Mouse (Mus musculus) heart, adult 18-20 months (tissue): ENCODE results near the gene Rab30. TPM values are rescaled to one million over a fixed set of nuclear protein-coding genes. Genes with fewer than 3 reads are reported as not detected.
"Not testable (repeated sequence)": the region's sequence is repeated elsewhere in the genome, so short reads cannot be mapped to it uniquely, and the experiment has no call there.

Source experiments
- DNase-seq, 2 experiments: peaks; one replicate each; pipeline ENCODE4 v3.0.0; 2021 to 2022; ENCODE audit warnings: mixed read lengths in 1 of 2
- long read RNA-seq, 2 experiments: library from polyadenylated mRNA; stranded (forward); transcript quantifications; one replicate each; pipeline ENCODE4 v2.0.0; 2021
- total RNA-seq, 2 experiments: library from RNA; stranded (reverse); gene quantifications; 2 replicates each; pipeline ENCODE4 v1.2.3; 2021

Gene Rab30
- total RNA-seq = 10 to 100 TPM; 22.0 to 23.3 TPM
- long read RNA-seq, experiment 1, full-length matches to known transcripts = 11 of 17 reads
- long read RNA-seq, experiment 1, partial matches to known transcripts = 0 of 17 reads
- long read RNA-seq, experiment 1, other reads (novel, unspliced or antisense) = 6 of 17 reads
- long read RNA-seq, experiment 2, full-length matches to known transcripts = 2 of 7 reads
- long read RNA-seq, experiment 2, partial matches to known transcripts = 5 of 7 reads
- long read RNA-seq, experiment 2, other reads (novel, unspliced or antisense) = 0 of 7 reads

DNA sequence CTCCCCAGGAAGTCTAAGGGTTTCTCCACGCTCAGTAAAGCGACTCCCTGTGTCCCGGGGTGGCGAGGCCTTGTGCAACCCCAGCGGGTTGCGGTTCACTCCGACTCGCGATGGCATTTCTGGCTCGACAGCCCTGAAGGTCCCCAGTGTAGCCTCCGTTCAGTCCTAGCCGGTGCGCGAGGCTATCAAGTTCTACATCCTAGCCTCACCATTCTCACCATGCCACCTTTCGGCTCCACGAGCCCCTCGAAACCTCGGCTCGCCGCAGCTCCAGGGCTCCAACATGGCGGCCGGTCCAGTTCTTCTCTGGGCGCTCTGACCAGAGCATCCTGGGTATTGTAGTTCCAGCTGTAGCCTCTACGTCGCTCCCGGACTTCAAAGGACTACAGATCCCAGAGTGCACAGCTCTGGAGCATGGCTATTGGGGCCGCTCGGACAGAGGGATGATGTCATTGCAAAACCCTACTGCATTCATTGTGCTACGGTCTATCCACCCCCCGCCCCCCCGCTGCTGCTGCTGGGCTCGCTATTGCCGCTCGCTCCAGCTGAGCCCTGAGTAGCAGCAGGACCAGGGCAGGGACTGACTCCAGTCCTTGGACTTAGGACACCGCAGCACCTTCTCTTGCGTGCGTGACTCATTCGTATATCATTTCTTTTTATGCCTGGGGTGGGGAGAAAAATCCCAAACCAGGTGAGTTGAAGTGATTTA lies at the start of gene Rab30:
Gene Rab30, plus strand, starts transcription at position 452 of the 709 bp plus-strand sequence.
- peak; percentile 92 to 99 for DNase-seq

DNA sequence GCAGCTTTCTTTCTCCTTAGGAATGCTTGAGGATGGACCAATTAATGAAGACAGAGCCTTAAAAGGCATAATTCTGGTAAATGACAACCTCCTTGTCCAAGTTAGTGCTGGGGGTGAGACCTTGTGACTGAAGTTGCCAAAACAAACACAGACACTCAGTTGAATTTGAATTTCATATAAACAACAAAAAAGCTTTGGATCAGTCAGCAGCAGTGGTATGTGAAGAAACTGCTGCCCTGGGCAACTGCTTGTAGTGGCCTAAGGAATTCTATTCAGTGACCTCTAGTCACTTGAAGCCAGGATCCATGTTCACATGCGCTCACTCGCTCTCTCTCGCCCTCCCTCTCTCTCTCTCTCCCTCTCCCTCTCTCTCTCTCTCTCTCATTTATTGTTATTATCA lies 45.0 kb upstream of the Rab30 start:
- no peak for DNase-seq

DNA sequence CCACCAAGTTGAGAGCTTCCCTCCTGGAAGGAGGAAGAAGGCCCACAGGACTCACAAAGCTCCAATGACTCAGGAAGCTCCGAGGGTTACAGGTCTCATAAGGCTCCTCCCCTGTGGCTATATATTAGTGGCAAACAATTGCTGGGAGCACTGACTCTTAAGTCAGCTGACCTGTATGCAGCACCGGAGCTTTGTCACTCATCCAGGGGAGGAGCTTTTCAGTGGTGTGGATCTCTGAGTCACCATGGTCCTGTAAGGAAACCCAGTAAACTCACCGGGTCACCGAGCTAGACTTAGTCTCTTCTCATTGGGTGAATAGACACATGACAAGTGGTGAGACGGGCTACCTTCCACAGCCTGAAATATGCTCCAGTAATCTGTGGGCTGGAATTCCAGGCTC lies 42.6 kb upstream of the Rab30 start:
- DNase-seq = no peak

DNA sequence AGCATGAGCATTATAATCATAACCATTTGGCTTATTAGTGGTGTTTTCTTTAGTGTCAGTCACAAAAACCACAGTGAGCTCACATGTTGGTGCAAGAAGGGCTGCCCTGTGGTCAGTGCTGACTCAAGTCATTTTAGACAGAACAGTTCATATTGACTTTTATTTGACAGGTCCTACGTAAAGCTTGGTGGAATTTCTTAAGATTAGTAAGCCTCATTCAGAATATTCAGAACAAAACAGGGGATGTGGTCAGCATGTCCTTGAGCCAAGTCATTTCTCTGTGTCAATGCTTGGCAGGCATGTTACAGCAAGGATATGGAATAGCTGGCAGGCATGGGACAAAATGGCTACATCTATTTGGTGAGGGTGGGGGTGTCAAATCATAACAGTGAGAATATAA lies 37.7 kb upstream of the Rab30 start:
- DNase-seq = no peak

DNA sequence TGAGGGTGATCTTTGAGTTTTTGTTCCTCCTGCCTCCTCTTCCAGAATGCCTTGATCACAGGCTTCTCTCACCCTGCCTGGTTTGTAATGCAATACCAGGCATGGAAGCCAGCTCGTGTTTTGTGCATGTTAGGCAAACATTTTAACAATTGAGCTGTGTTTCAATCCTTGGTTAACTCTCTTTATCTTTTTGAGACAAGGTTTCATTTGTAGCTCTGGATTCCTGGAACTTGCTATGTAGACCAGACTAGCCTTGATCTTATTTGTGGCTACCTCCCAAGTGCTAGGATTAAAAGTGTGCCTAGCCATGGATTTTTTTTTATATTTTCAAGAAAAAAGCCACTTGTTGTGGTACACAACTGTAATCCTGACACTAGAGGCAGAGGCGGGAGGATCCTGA lies 35.9 kb upstream of the Rab30 start:
- no peak for DNase-seq

DNA sequence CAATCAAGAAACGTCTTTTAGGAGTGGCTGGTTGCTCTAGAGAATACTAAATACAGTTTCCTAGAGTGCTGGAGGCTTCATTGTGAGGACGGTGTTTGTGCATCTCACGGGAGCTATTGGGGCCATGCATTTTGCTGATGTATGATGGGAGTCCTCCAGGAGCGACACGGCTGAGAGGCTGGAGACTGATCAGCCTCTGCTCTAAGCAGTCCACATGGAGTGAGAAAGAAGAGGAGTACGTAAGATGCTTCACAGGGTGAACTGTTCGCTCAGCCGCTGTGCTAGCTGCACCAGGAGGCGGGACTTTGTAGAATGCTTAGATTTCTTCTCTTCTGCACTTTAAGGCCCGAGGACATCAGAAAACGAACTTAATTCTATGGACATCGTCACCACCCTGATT lies 34.7 kb upstream of the Rab30 start:
- DNase-seq = peak in 1 of 2 experiments; percentile 7

DNA sequence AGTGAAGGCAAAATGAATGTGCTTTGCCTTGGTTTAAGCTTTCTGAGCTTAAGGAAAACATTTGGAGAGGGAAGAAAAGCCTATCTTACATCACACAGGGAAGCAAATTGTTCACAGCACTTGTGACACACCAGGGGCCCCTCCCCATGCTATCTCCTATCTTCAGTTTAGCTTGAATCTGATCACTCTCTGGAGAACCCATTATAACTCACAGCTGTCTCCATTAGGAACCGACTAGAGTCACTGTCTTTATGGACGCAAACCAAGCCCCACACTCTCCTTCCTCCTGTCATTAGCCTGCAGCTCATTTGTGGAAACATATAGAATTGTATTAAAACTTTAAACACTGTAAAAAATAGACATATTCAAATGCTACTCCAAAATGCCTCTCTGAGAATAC lies 31.8 kb upstream of the Rab30 start:
- DNase-seq = no peak

DNA sequence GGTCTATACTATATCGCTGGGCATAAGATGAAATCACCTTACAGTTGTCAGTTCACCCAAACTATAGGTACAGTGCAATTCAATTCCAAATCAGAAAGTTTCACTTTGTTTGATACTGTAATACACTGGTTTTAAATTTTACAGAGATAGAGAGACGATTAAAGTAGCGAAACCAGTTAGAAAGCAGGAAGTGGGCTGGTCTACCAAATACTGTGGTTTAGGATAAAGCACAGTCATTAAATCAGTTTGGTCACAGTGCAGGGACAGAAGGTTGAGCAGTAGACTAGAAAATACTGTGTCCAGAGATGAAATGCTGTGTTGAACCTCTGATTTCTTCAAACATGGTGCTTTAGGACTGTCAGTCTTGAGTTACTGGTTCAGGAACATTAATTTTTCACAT lies 29.8 kb upstream of the Rab30 start:
- DNase-seq = no peak

DNA sequence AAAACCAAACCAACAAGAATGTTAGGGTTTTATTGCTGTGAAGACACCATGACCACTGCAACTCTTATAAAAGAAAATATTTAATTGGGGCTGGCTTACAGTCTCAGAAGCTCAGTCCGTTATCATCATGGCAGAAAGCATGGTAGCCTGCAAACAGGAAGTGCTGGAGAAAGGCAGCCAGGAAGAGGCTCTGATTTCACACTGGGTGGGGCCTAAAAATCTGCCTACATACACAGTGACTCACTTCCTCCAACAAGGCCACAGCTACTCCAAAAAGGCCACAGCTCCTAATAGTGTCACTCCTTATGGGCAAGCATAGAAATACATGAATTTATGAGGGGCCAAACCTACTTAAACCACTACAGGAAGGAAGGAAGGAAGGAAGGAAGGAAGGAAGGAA lies 26.3 kb upstream of the Rab30 start:
- DNase-seq = no peak

DNA sequence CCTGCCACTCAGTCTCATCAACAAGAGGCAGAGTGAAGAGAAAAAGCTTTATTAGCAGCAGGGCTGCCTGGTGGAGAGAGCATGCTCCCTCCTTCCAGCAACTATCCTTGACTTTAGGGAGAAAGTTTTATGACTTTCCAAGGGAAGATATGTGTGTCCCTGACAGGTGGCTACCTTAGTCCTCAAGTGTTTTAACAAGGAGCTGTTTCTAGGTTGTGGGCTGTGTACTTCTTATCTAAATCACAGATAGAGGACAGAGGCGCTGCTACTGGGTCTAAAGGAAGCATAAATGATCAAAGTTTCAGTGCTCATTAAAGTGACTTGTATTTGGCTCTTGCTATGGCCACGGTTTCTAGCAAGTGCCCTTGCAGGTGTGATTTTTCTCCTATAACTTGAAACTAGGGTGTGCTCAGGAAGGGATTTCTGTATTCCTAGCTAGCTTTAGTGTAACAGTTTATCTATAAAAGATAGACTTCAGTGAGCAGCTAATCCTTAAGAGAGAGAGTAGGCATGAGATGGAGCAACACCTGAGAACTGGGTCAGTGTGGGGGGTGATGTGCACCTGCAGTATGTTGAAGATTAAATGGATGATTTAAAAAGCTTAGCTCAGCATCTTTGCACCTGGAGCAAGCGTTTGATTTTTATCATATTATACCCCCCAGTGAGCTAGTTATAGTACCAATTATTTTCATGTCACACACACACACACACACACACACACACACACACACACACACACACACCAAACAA lies 21.1 kb upstream of the Rab30 start:
- DNase-seq = no peak

DNA sequence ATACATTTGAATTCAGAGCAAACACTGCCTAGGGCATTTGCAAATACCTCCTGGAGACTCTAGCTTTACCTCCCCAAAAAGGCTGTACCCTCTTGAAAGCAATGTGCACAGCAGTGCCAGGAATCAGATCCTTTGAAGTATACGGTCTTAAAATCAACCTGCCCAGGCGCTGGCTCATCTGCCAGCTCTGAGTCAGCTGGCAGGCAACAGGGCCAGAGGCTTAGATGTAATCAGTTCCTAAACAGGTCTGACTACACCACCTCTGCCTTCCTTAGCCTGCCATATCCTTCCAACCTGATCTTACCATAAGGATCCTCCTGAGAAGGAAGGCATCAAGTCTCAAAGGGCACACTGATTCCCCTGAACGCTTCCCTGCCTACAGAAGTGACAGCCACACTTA lies 17.7 kb upstream of the Rab30 start:
- no peak for DNase-seq

DNA sequence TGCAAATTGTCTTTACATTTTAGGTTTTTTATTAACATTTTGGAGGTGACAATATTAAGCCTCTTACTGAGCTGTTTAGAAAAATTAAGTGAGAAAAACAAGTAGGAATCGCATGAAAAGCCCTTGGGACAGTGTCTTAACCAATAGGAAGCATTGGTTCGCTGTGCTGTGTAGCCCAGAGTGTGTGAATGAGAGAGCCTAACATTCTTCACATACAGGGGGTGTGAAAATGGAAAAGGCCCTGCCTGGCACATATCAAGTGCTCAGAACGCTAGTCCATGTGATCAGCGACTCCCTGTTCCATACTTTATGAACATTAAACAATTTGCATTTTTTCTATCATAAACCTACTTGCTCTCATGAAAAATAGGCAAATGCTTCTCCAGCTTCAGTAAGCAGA lies 17.1 kb upstream of the Rab30 start:
- no peak for DNase-seq

DNA sequence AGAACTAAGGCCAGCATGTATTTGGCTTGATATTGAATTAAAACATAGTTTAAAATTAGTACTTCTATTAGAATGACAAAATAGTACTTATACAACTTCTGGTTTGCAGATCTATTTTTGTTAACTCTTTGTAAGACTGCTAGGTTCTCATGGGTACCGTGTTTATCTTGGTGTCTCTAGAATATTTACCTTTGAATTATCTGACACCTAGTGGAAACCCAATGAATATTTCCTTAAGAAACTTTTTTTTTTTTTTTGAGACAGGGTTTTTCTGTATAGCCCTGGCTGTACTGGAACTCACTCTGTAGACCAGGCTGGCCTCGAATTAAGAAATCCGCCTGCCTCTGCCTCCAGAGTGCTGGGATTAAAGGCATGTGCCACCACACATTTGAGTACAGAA lies 11.8 kb upstream of the Rab30 start:
- DNase-seq = not testable (repeated sequence)

DNA sequence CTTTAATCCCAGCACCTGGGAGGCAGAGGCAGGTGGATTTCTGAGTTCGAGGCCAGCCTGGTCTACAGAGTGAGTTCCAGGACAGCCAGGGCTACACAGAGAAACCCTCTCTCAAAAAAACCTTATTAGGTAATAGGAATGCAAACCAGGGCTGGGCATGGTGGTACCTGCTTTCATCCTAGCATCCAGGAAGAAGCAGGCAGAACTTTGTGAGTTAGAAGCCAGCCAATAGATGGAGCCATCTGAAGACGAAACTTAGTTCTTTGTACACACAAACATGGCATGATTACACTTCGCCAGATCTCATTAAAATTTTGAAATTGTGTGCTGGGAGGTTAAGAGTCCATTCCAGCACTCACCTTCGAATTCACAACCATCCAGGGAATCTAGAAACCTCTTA lies 10.9 kb upstream of the Rab30 start:
- DNase-seq = no peak

DNA sequence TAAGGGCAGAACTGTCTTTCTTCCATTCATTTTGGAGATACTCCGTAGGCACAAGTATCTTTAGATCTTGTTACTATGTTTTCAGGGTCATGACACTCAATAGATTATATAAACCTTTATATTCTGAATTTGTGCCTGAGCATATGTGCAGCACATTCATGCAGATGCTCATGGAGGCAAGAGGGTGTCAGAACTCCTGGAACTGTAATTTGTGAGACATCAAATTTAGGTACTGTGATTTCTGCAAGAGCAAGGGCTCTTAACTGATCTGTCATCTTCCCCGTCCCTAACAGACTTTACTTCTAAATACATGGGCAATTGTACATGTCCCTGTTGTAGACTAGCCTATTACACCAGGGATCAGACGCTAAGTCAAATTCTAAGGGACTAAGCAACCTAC lies 10.4 kb upstream of the Rab30 start:
- DNase-seq = no peak

DNA sequence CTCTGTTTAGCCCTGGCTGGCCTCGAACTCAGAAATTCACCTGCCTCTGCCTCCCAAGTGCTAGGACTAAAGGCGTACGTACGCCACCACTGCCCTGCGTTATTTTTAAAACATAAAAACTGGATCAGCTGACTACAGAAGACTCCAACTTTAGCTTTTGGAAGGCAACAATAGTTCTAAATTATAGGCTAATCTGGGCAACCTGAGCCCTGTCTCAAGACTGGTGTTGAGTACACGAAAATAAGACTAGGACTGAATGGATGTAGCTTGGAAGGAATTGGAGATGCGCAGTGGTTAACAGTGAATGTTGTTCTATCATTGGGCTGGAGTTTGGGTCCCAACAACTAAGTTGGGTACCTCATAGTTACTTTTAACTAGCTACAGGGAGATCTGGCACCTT lies 9.3 kb upstream of the Rab30 start:
- no peak for DNase-seq

DNA sequence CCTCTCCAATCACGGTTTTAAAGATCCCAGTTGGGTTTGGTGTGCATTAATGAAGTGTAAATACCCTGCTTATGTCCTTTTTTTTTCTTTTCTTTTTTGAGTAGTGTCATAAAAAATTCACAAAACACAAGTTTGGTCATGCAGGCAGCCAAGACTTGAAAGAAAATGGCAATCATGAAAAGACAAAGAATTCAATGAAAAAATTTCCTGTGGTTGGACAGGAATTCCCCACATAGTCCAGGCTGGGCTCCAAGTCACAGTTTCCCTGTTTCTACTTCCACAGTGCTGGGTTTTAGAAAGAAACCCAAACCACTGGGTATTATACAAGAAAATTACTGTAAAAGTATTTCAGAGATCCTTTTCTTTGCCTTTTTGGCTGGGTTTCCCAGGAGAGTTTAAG lies 3.8 kb upstream of the Rab30 start:
- DNase-seq = no peak

DNA sequence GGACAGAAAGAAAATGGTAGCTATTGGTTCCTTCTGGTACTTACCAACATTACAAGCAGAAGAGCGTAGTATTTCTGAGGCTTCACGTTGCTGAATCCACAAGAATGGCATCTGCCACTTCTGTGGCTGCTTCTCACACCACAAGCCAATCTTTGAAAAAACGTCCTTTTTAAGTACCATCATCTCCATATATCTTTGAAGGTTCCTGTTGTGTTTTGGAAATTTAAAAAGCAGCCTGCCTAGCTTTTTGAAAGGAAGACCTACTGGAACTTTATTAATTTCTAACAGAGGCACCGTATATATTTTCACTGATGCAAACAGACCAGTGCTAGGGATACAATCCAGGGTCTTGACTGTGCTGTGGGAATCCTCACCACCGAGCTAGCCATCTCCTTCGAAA lies 1.4 kb upstream of the Rab30 start:
- DNase-seq = no peak

DNA sequence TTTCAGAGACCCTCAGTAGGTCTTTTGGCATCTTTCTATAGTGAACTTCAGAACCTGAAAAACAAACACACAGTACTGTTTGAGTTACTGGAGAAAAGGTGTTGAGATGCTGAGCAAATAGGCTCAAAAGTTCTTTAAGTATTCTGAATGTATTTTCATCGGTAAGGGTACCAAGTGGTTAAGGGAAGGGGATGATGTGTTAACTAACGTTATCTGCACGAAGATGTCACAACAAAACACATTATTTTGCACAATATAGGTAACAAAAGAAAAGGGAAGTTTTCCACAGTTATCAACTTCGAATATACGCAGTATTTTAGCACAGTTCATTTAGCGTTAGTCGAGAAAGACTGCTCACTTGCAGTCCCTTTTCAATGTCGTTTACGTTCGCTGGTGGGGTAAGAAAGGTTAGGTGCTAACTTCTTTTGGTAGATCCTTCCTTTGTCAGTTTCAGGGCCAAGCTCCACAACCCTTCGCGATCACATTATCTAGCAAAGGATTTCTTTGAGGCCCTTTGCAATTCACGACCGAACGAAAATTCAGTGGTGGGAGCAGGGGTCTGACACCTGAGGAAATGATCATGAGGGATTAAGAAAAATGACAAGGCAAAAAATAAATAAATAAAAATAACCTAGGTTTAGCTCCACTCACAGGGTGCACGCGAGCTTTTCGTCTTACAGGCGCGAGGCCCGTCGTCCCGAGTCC lies 840 bp upstream of the Rab30 start:
- no peak for DNase-seq

DNA sequence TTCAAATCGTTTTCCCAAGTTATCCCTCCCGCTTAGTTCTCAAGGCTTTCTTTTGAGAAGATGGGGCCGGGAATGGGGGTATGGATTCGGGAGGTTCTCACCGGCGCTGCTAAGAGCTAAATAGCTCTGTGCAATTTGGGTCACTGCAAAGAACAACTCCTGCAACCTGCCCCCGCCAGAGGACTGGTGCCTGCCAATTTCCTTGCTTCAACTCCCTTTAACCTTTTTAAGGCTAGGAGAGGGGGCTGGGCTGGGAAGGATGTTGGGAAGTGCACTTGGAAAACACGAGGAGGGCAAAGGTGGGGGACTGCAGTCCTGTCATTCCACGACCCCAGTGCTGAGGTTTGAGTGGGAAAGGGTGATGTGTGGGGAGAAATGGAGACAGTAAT lies 452 bp downstream of the Rab30 start:
- peak; percentile 38 to 71 for DNase-seq

DNA sequence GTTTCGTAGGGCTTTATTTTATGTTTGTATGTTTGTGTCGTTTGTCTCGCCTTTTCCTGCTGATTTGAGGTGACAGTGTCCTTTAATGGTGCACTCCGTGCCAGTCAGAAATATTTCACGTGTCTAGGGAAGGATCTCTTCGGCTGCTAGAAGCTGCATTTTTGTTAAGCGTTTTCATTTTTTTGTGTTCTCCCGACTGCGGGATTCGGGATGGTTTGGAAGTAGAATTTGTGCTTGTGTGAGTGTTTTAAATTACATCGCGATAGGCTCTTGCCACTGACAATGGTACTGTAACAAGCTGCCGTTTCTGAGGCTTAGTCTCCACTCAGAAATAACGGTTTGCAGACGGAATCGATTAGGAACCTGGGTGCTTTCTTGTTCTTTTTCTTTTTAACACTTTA lies 938 bp downstream of the Rab30 start:
- peak in 1 of 2 experiments; percentile 45 for DNase-seq

DNA sequence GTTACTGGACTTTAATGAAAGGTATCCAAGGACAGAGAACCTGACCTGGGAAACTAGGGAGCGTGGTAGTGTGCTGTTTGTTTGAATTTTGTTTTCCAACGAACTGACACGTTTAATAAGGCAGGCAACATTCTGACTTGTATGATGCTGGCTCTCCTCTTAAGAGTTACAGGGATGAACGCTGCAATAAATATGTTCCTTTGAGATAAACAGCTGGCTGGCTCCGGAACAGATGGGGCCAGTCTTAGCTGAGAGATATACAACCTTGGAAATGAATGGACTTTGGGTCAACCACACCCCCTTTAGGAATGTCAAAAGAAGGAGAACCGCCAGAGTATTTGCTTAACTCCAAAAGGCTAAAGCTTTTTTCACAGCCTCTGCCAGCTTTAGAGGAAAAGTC lies 1.4 kb downstream of the Rab30 start:
- peak; percentile 37 to 40 for DNase-seq

DNA sequence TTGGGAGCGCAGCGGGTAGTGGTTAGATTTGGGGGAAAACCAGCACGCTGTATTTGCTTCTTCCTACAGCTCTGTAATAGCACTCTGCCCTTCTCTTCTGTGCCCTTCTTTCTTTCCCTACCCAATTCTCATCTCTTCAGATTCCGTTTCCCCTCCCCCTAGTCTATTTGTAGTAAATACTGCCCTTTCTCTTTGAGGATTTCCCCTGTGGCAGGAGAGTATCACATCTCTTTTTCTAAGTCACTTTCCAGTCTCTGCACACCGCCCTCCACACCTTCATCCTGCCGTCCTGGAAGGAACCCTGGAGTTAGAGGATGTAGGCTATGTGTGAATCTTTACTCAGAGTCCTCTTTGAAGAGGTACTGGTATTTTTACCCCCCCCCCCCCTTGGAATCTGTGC lies 1.9 kb downstream of the Rab30 start:
- DNase-seq = no peak
